ENCODE assay signal across 8 mouse cellular contexts in genomic region chr13:99391417-99391816, GRCm38 (mm10). TPM values are rescaled to one million over a fixed set of nuclear protein-coding genes. Genes with fewer than 3 reads are reported as not detected.
DNase-seq lines count a peak whose midpoint lies in the region; ATAC-seq lines count a peak whose summit lies in the region.

No protein-coding gene starts in this region.

- no peak overlapping the region for H3K9ac ChIP-seq in forebrain, embryonic 12.5 days
- no peak overlapping the region for H3K9ac ChIP-seq in forebrain, embryonic 16.5 days (replicated peaks; ENCODE audit: low read depth, low read length)
- no peak overlapping the region for H3K9ac ChIP-seq in neural tube, embryonic 14.5 days (replicated peaks; ENCODE audit: low read depth, low read length)
- H3K9ac ChIP-seq in forebrain, embryonic 14.5 days (ENCODE audit: low read length), result no peak overlapping the region

- intact Hi-C loops in left cerebral cortex, postnatal 36 days (cut with DNase I), result no loop called here

- no peak for ATAC-seq in forebrain, embryonic 12.5 days (ENCODE audit: low FRiP score)
- ATAC-seq in forebrain, embryonic 16.5 days, result no peak
- ATAC-seq in neural tube, embryonic 14.5 days (ENCODE audit: low read depth), result 0 out of 2 replicates have a peak, but pooled peaks have one; percentile 41
- ATAC-seq in forebrain, embryonic 14.5 days, result peak; percentile 63; the same call in 1 of the 2 replicates
- ATAC-seq in granulocyte monocyte progenitor cell, adult 5-6 weeks (replicated peaks; ENCODE audit: poor library complexity, severe bottlenecking), result no peak

- H3K27ac ChIP-seq in forebrain, embryonic 12.5 days, result 0 out of 2 replicates have a peak overlapping the region, but pooled peaks have one; percentile 4
- no peak overlapping the region for H3K27ac ChIP-seq in forebrain, embryonic 16.5 days (ENCODE audit: low read length)
- H3K27ac ChIP-seq in neural tube, embryonic 14.5 days (ENCODE audit: low read depth, low read length), result no peak overlapping the region
- H3K27ac ChIP-seq in forebrain, embryonic 14.5 days (ENCODE audit: low read depth, low read length), result 0 out of 2 replicates have a peak overlapping the region, but pooled peaks have one; percentile 14

- H3K36me3 ChIP-seq in forebrain, embryonic 12.5 days (replicated peaks), result no peaks in the 10 kb centered on the region
- no peaks in the 10 kb centered on the region for H3K36me3 ChIP-seq in forebrain, embryonic 16.5 days (ENCODE audit: control insufficient read depth, insufficient read depth)
- no peaks in the 10 kb centered on the region for H3K36me3 ChIP-seq in neural tube, embryonic 14.5 days (ENCODE audit: control insufficient read depth, insufficient read depth, low read length)
- H3K36me3 ChIP-seq in forebrain, embryonic 14.5 days (ENCODE audit: control insufficient read depth, insufficient read depth, low read length), result no peaks in the 10 kb centered on the region

- H3K9me3 ChIP-seq in forebrain, embryonic 12.5 days, result no peaks in the 10 kb centered on the region
- no peaks in the 10 kb centered on the region for H3K9me3 ChIP-seq in forebrain, embryonic 16.5 days (ENCODE audit: control insufficient read depth, low read length)
- no peaks in the 10 kb centered on the region for H3K9me3 ChIP-seq in neural tube, embryonic 14.5 days (ENCODE audit: control insufficient read depth, low read length)
- H3K9me3 ChIP-seq in forebrain, embryonic 14.5 days (replicated peaks; ENCODE audit: control insufficient read depth, low read length), result no peaks in the 10 kb centered on the region

- H3K4me1 ChIP-seq in forebrain, embryonic 12.5 days, result peaks cover 24% of the 10 kb centered on the region
- H3K4me1 ChIP-seq in forebrain, embryonic 16.5 days (replicated peaks; ENCODE audit: control insufficient read depth, insufficient read depth, low read length), result peaks cover 11% of the 10 kb centered on the region
- H3K4me1 ChIP-seq in neural tube, embryonic 14.5 days (ENCODE audit: control insufficient read depth, insufficient read depth, low read length), result peaks cover 3% of the 10 kb centered on the region; the same call in 1 of the 2 replicates
- peaks cover 6% of the 10 kb centered on the region; the same call in 1 of the 2 replicates for H3K4me1 ChIP-seq in forebrain, embryonic 14.5 days (ENCODE audit: control insufficient read depth, insufficient read depth, low read length)

- no peak overlapping the region for H3K4me3 ChIP-seq in forebrain, embryonic 12.5 days (replicated peaks)
- no peak overlapping the region for H3K4me3 ChIP-seq in forebrain, embryonic 16.5 days (replicated peaks; ENCODE audit: low read length)
- no peak overlapping the region for H3K4me3 ChIP-seq in neural tube, embryonic 14.5 days (ENCODE audit: low read depth, low read length)
- no peak overlapping the region for H3K4me3 ChIP-seq in forebrain, embryonic 14.5 days (ENCODE audit: low read depth, low read length)

- WGBS in forebrain, embryonic 12.5 days, result 68% methylated on average over 3 of the region's 3 CpGs
- WGBS in forebrain, embryonic 16.5 days, result 34% methylated on average over 3 of the region's 3 CpGs
- WGBS in neural tube, embryonic 14.5 days, result 71% methylated on average over 3 of the region's 3 CpGs
- WGBS in forebrain, embryonic 14.5 days, result 62% methylated on average over 3 of the region's 3 CpGs

- H3K27me3 ChIP-seq in forebrain, embryonic 12.5 days, result no peaks in the 10 kb centered on the region
- no peaks in the 10 kb centered on the region for H3K27me3 ChIP-seq in forebrain, embryonic 16.5 days (replicated peaks; ENCODE audit: control insufficient read depth, insufficient read depth, low read length)
- no peaks in the 10 kb centered on the region for H3K27me3 ChIP-seq in neural tube, embryonic 14.5 days (ENCODE audit: control insufficient read depth, insufficient read depth, low read length)
- no peaks in the 10 kb centered on the region for H3K27me3 ChIP-seq in forebrain, embryonic 14.5 days (replicated peaks; ENCODE audit: control insufficient read depth, insufficient read depth, low read length)

- H3K4me2 ChIP-seq in forebrain, embryonic 12.5 days, result no peak overlapping the region
- H3K4me2 ChIP-seq in forebrain, embryonic 16.5 days (ENCODE audit: low read length), result no peak overlapping the region
- no peak overlapping the region for H3K4me2 ChIP-seq in neural tube, embryonic 14.5 days (ENCODE audit: low read depth, low read length)
- H3K4me2 ChIP-seq in forebrain, embryonic 14.5 days (ENCODE audit: low read length), result no peak overlapping the region

- no peak for DNase-seq in neural tube, embryonic 10.5 days (ENCODE audit: extremely low spot score, low spot score)
- peak; percentile 55 for DNase-seq in forebrain, embryonic 14.5 days (ENCODE audit: low spot score)
- DNase-seq in left cerebral cortex, postnatal 36 days (ENCODE audit: low spot score in 2 of 2), result peak; percentile 37 to 40
- no peak for DNase-seq in thymus, postnatal 36 days

RNA-seq across cellular contexts. Expression of gene Mrps27, which starts 46.8 kb away (rescaled TPM):
- polyA plus RNA-seq in forebrain, embryonic 12.5 days (2016; fragmentation: Nextera tagmentation; extraction: Ambion mirVana), result 49.9 and 52.6 TPM in 2 replicates
- 46.4 and 49.1 TPM in 2 replicates for polyA plus RNA-seq in forebrain, embryonic 16.5 days (2015; fragmentation: Nextera tagmentation; extraction: Ambion mirVana)
- polyA plus RNA-seq in neural tube, embryonic 14.5 days (2014; fragmentation: Nextera tagmentation; extraction: Ambion mirVana), result 40.2 and 43.4 TPM in 2 replicates
- 45.6 and 48.0 TPM in 2 replicates for polyA plus RNA-seq in forebrain, embryonic 14.5 days (2014; fragmentation: Nextera tagmentation; extraction: Ambion mirVana)
- 10 to 100 TPM; 26.2 to 27.2 TPM for total RNA-seq in left cerebral cortex, postnatal 36 days (2021)
- 25.2 and 33.8 TPM in 2 replicates for total RNA-seq in granulocyte monocyte progenitor cell, adult 5-6 weeks (2014; fragmentation: Nextera tagmentation)
- total RNA-seq in granulocyte monocyte progenitor cell, adult 5-6 weeks (2017), result 22.0 and 25.1 TPM in 2 replicates

RNA-seq across cellular contexts. Expression of gene Ptcd2, which starts 46.9 kb away (rescaled TPM):
- polyA plus RNA-seq in forebrain, embryonic 12.5 days (2016; fragmentation: Nextera tagmentation; extraction: Ambion mirVana), result 47.6 and 48.0 TPM in 2 replicates
- 53.2 and 57.9 TPM in 2 replicates for polyA plus RNA-seq in forebrain, embryonic 16.5 days (2015; fragmentation: Nextera tagmentation; extraction: Ambion mirVana)
- polyA plus RNA-seq in neural tube, embryonic 14.5 days (2014; fragmentation: Nextera tagmentation; extraction: Ambion mirVana), result 61.4 and 62.1 TPM in 2 replicates
- polyA plus RNA-seq in forebrain, embryonic 14.5 days (2014; fragmentation: Nextera tagmentation; extraction: Ambion mirVana), result 60.9 and 64.8 TPM in 2 replicates
- total RNA-seq in left cerebral cortex, postnatal 36 days (2021), result 10 to 100 TPM; 31.4 to 33.9 TPM
- 49.8 and 58.1 TPM in 2 replicates for total RNA-seq in granulocyte monocyte progenitor cell, adult 5-6 weeks (2014; fragmentation: Nextera tagmentation)
- 55.8 and 65.4 TPM in 2 replicates for total RNA-seq in granulocyte monocyte progenitor cell, adult 5-6 weeks (2017)

Comparison
In these comparisons a context has a peak if more than half of its experiments do, and no peak if none do; other contexts are left out.
1. ATAC-seq: peak in neural tube, embryonic 14.5 days (single experiment) and forebrain, embryonic 14.5 days (single experiment); none in forebrain, embryonic 12.5 days (single experiment), forebrain, embryonic 16.5 days (single experiment) and granulocyte monocyte progenitor cell, adult 5-6 weeks (single experiment).
2. H3K27ac ChIP-seq: peak in forebrain, embryonic 12.5 days (single experiment) and forebrain, embryonic 14.5 days (single experiment); none in forebrain, embryonic 16.5 days (single experiment) and neural tube, embryonic 14.5 days (single experiment).
3. DNase-seq: peak in forebrain, embryonic 14.5 days (single experiment) and left cerebral cortex, postnatal 36 days (2 of 2); none in neural tube, embryonic 10.5 days (single experiment) and thymus, postnatal 36 days (0 of 2).